Mouse (Mus musculus): Measurements from ENCODE around the gene Opcml. TPM values are rescaled to one million over a fixed set of nuclear protein-coding genes. Genes with fewer than 3 reads are reported as not detected.

Gene Opcml
- polyA plus RNA-seq, 1 experiment from 2014 or later, result 1.9 TPM

DNA sequence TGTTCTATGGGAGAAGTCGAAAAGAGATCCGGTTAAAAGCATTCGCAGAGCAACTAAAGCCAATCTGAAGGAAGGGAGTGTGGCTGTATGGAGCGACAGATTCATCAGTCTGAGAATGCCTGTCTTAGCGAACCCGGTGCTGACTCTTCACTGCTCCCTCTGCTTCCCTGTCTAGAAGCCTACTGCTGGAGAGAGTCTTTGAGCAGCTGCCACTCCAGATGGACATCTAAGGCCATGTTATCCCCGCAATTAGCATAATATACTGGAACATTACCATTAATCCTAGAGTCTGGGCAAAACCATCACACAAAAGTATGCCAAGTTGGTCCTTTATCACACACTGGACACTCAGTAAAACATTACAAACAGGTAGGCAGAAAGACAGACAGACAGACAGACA lies 206.0 kb downstream of the Opcml start:
- no peak for ATAC-seq (replicated peaks; ENCODE audit: insufficient number of reproducible peaks, low FRiP score, low TSS enrichment)
- Histone ChIP-seq H3K4me3 (ENCODE audit: low read depth, low read length) (no peak overlapping the region), H3K36me3 (ENCODE audit: control insufficient read depth, insufficient read depth, low read length) (no peaks in the 10 kb centered on the region), H3K27me3 (ENCODE audit: control insufficient read depth, insufficient read depth, low read length) (no peaks in the 10 kb centered on the region), H3K4me1 (ENCODE audit: control insufficient read depth, insufficient read depth, low read length) (no peaks in the 10 kb centered on the region), H3K27ac (ENCODE audit: low read depth, low read length) (no peak overlapping the region), H3K9ac (ENCODE audit: low read depth, low read length) (no peak overlapping the region), H3K9me3 (replicated peaks; ENCODE audit: control insufficient read depth, low read length) (no peaks in the 10 kb centered on the region), H3K4me2 (no peak overlapping the region)
- WGBS (ENCODE audit: insufficient replicate concordance), result 81% methylated on average over 7 of the region's 7 CpGs

DNA sequence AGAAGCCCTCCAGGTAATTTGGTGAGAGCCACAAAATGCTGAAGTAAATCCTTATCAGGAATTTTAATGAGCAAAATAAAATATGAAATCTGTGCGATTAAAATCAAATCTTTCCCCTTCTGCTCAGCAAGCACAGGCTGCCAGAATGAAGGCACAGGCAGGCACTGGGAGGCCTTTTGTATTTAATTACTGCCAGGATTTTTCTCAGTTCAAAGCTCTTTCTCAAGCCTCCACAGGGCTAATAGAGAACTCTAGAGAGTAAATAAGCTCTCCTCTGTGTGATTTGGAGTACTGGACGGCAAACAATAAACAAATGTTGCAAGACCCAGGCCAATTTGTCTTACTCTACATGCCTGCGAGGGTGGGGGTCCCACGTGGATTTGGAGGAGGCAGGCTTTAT lies 208.2 kb downstream of the Opcml start:
- ATAC-seq (replicated peaks; ENCODE audit: insufficient number of reproducible peaks, low FRiP score, low TSS enrichment), result no peak
- H3K4me3 ChIP-seq (ENCODE audit: low read depth, low read length), result no peak overlapping the region
- no peaks in the 10 kb centered on the region for H3K9me3 ChIP-seq (replicated peaks; ENCODE audit: control insufficient read depth, low read length)
- no peak overlapping the region for H3K4me2 ChIP-seq
- H3K36me3 ChIP-seq (ENCODE audit: control insufficient read depth, insufficient read depth, low read length), result no peaks in the 10 kb centered on the region
- H3K27me3 ChIP-seq (ENCODE audit: control insufficient read depth, insufficient read depth, low read length), result no peaks in the 10 kb centered on the region
- H3K27ac ChIP-seq (ENCODE audit: low read depth, low read length), result no peak overlapping the region
- no peaks in the 10 kb centered on the region for H3K4me1 ChIP-seq (ENCODE audit: control insufficient read depth, insufficient read depth, low read length)
- 57% methylated on average over 4 of the region's 4 CpGs for WGBS (ENCODE audit: insufficient replicate concordance)
- no peak overlapping the region for H3K9ac ChIP-seq (ENCODE audit: low read depth, low read length)

GRCm38 (mm10) chr9:28003131-28003530 lies 212.6 kb downstream of the Opcml start:
- Histone ChIP-seq H3K4me3 (ENCODE audit: low read depth, low read length) (no peak overlapping the region), H3K4me2 (no peak overlapping the region), H3K36me3 (ENCODE audit: control insufficient read depth, insufficient read depth, low read length) (no peaks in the 10 kb centered on the region), H3K9ac (ENCODE audit: low read depth, low read length) (no peak overlapping the region), H3K27me3 (ENCODE audit: control insufficient read depth, insufficient read depth, low read length) (no peaks in the 10 kb centered on the region), H3K27ac (ENCODE audit: low read depth, low read length) (no peak overlapping the region), H3K4me1 (ENCODE audit: control insufficient read depth, insufficient read depth, low read length) (no peaks in the 10 kb centered on the region), H3K9me3 (replicated peaks; ENCODE audit: control insufficient read depth, low read length) (no peaks in the 10 kb centered on the region)
- no peak for ATAC-seq (replicated peaks; ENCODE audit: insufficient number of reproducible peaks, low FRiP score, low TSS enrichment)
- WGBS (ENCODE audit: insufficient replicate concordance), result 78% methylated on average over 3 of the region's 3 CpGs

GRCm38 (mm10) chr9:28011483-28011882 lies 220.9 kb downstream of the Opcml start:
- Histone ChIP-seq H3K36me3 (ENCODE audit: control insufficient read depth, insufficient read depth, low read length) (no peaks in the 10 kb centered on the region), H3K9ac (ENCODE audit: low read depth, low read length) (no peak overlapping the region), H3K27me3 (ENCODE audit: control insufficient read depth, insufficient read depth, low read length) (no peaks in the 10 kb centered on the region), H3K4me1 (ENCODE audit: control insufficient read depth, insufficient read depth, low read length) (no peaks in the 10 kb centered on the region), H3K27ac (ENCODE audit: low read depth, low read length) (no peak overlapping the region), H3K4me2 (no peak overlapping the region), H3K4me3 (ENCODE audit: low read depth, low read length) (no peak overlapping the region), H3K9me3 (replicated peaks; ENCODE audit: control insufficient read depth, low read length) (no peaks in the 10 kb centered on the region)
- no peak for ATAC-seq (replicated peaks; ENCODE audit: insufficient number of reproducible peaks, low FRiP score, low TSS enrichment)
- WGBS (ENCODE audit: insufficient replicate concordance), result 57% methylated on average over 8 of the region's 8 CpGs

GRCm38 (mm10) chr9:28012664-28013063 lies 222.1 kb downstream of the Opcml start:
- no peaks in the 10 kb centered on the region for H3K9me3 ChIP-seq (replicated peaks; ENCODE audit: control insufficient read depth, low read length)
- H3K27ac ChIP-seq (ENCODE audit: low read depth, low read length), result no peak overlapping the region
- ATAC-seq (replicated peaks; ENCODE audit: insufficient number of reproducible peaks, low FRiP score, low TSS enrichment), result no peak
- no peaks in the 10 kb centered on the region for H3K36me3 ChIP-seq (ENCODE audit: control insufficient read depth, insufficient read depth, low read length)
- no peaks in the 10 kb centered on the region for H3K27me3 ChIP-seq (ENCODE audit: control insufficient read depth, insufficient read depth, low read length)
- H3K4me1 ChIP-seq (ENCODE audit: control insufficient read depth, insufficient read depth, low read length), result no peaks in the 10 kb centered on the region
- no peak overlapping the region for H3K4me2 ChIP-seq
- H3K4me3 ChIP-seq (ENCODE audit: low read depth, low read length), result no peak overlapping the region
- WGBS (ENCODE audit: insufficient replicate concordance), result 75% methylated on average over 7 of the region's 7 CpGs
- no peak overlapping the region for H3K9ac ChIP-seq (ENCODE audit: low read depth, low read length)

- Histone ChIP-seq H3K36me3 (ENCODE audit: control insufficient read depth, insufficient read depth, low read length) (no peaks in the 10 kb centered on the region), H3K4me1 (ENCODE audit: control insufficient read depth, insufficient read depth, low read length) (no peaks in the 10 kb centered on the region), H3K27me3 (ENCODE audit: control insufficient read depth, insufficient read depth, low read length) (no peaks in the 10 kb centered on the region), H3K9ac (ENCODE audit: low read depth, low read length) (no peak overlapping the region), H3K27ac (ENCODE audit: low read depth, low read length) (no peak overlapping the region), H3K4me3 (ENCODE audit: low read depth, low read length) (no peak overlapping the region), H3K9me3 (replicated peaks; ENCODE audit: control insufficient read depth, low read length) (no peaks in the 10 kb centered on the region), H3K4me2 (no peak overlapping the region)
- WGBS (ENCODE audit: insufficient replicate concordance), result 60% methylated on average over 3 of the region's 3 CpGs
- ATAC-seq (replicated peaks; ENCODE audit: insufficient number of reproducible peaks, low FRiP score, low TSS enrichment), result no peak
Measured at GRCm38 (mm10) chr9:28013192-28013591, 222.6 kb downstream of the Opcml start.

DNA sequence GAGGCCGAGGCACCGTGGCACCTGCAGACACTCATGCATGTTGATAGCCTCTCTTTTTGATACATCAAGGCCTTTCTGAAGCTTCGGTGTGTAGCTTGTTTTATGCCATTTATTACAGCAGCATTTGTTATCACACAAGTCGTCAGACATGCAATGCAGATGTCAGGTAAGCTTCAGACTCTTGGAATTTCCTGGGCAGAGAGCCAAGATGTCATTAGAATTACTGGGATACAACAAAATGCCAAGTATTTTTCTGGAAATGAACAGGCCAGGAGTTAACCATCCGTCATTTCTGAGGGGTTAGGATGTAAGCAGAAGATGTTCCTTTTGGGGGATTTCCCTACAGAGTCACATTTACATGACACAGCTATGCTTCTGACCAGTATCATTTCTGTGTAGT lies 237.6 kb downstream of the Opcml start:
- H3K4me2 ChIP-seq, result no peak overlapping the region
- no peak overlapping the region for H3K4me3 ChIP-seq (ENCODE audit: low read depth, low read length)
- no peaks in the 10 kb centered on the region for H3K4me1 ChIP-seq (ENCODE audit: control insufficient read depth, insufficient read depth, low read length)
- no peak overlapping the region for H3K27ac ChIP-seq (ENCODE audit: low read depth, low read length)
- H3K9ac ChIP-seq (ENCODE audit: low read depth, low read length), result no peak overlapping the region
- H3K36me3 ChIP-seq (ENCODE audit: control insufficient read depth, insufficient read depth, low read length), result no peaks in the 10 kb centered on the region
- ATAC-seq (replicated peaks; ENCODE audit: insufficient number of reproducible peaks, low FRiP score, low TSS enrichment), result no peak
- 48% methylated on average over 5 of the region's 5 CpGs for whole genome bisulfite sequencing (ENCODE audit: insufficient replicate concordance)
- no peaks in the 10 kb centered on the region for H3K9me3 ChIP-seq (replicated peaks; ENCODE audit: control insufficient read depth, low read length)
- H3K27me3 ChIP-seq (ENCODE audit: control insufficient read depth, insufficient read depth, low read length), result no peaks in the 10 kb centered on the region

- ATAC-seq (replicated peaks; ENCODE audit: insufficient number of reproducible peaks, low FRiP score, low TSS enrichment), result no peak
- Histone ChIP-seq H3K36me3 (ENCODE audit: control insufficient read depth, insufficient read depth, low read length) (no peaks in the 10 kb centered on the region), H3K4me1 (ENCODE audit: control insufficient read depth, insufficient read depth, low read length) (no peaks in the 10 kb centered on the region), H3K9ac (ENCODE audit: low read depth, low read length) (no peak overlapping the region), H3K27me3 (ENCODE audit: control insufficient read depth, insufficient read depth, low read length) (no peaks in the 10 kb centered on the region), H3K4me3 (ENCODE audit: low read depth, low read length) (no peak overlapping the region), H3K27ac (ENCODE audit: low read depth, low read length) (no peak overlapping the region), H3K9me3 (replicated peaks; ENCODE audit: control insufficient read depth, low read length) (no peaks in the 10 kb centered on the region), H3K4me2 (no peak overlapping the region)
- 65% methylated on average over 7 of the region's 7 CpGs for WGBS (ENCODE audit: insufficient replicate concordance)
Measured at GRCm38 (mm10) chr9:28028788-28029393, 238.3 kb downstream of the Opcml start.

- Histone ChIP-seq H3K4me1 (ENCODE audit: control insufficient read depth, insufficient read depth, low read length) (no peaks in the 10 kb centered on the region), H3K4me3 (ENCODE audit: low read depth, low read length) (no peak overlapping the region), H3K36me3 (ENCODE audit: control insufficient read depth, insufficient read depth, low read length) (no peaks in the 10 kb centered on the region), H3K9me3 (replicated peaks; ENCODE audit: control insufficient read depth, low read length) (no peaks in the 10 kb centered on the region), H3K27me3 (ENCODE audit: control insufficient read depth, insufficient read depth, low read length) (no peaks in the 10 kb centered on the region), H3K4me2 (no peak overlapping the region), H3K9ac (ENCODE audit: low read depth, low read length) (no peak overlapping the region), H3K27ac (ENCODE audit: low read depth, low read length) (no peak overlapping the region)
- 85% methylated on average over 2 of the region's 2 CpGs for WGBS (ENCODE audit: insufficient replicate concordance)
- no peak for ATAC-seq (replicated peaks; ENCODE audit: insufficient number of reproducible peaks, low FRiP score, low TSS enrichment)
Measured at GRCm38 (mm10) chr9:28049157-28049556, 258.6 kb downstream of the Opcml start.

All from heart, embryonic 11.5 days (tissue).